Mouse (Mus musculus) lung, adult 2 months (tissue): ENCODE measurements around the gene Tmem116. TPM values are rescaled to one million over a fixed set of nuclear protein-coding genes. Genes with fewer than 3 reads are reported as not detected.

ENCODE experiments used
- DNase-seq: peaks from one replicate; pipeline ENCODE4 v3.0.0; 2022
- H3K4me1 ChIP-seq: fragments of 200-500 bp; 2 replicates; pipeline ENCODE4 v1.6.1; 2011; ENCODE audit warnings: low read length; ENCODE audit not compliant: control insufficient read depth, insufficient read depth
- H3K4me3 ChIP-seq: fragments of 200-500 bp; replicated peaks from 2 replicates; pipeline ENCODE3; 2011; ENCODE audit warnings: low read depth, mild to moderate bottlenecking, control low read depth, low read length; ENCODE audit errors: extremely low read depth
- CTCF ChIP-seq: fragments of 200-500 bp; IDR thresholded peaks from 2 replicates; pipeline ENCODE4 v1.5.1; 2011; ENCODE audit warnings: mild to moderate bottlenecking, low read length, control low read depth; ENCODE audit not compliant: insufficient read depth
- POLR2A ChIP-seq: fragments of 200-500 bp; IDR thresholded peaks from 2 replicates; pipeline ENCODE4 v1.6.1; 2011; ENCODE audit warnings: low read depth, mild to moderate bottlenecking, control low read depth, low read length, borderline replicate concordance; ENCODE audit errors: extremely low read depth
- WGBS: fragments of 180-500 bp; shearing (Covaris S2); methylation state at CpG from one replicate; pipeline ENCODE4 v1.1.7; 2018; 5-methylcytosine and 5-hydroxymethylcytosine counted together
- polyA plus RNA-seq: library from polyadenylated mRNA; depleted of rRNA; stranded (reverse); fragments of >200 nt; gene quantifications from 2 replicates; pipeline ENCODE4 v1.2.3, GENCODE M21; 2012

The Tmem116 gene
- polyA plus RNA-seq, 1 experiment, result 23.6 TPM

GRCm38 (mm10) chr5:121444870-121445269 is 6.8 kb upstream of the Tmem116 start:
- Histone ChIP-seq H3K4me1 (no peaks in the 10 kb centered on the region), H3K4me3 (no peak overlapping the region)
- TF ChIP-seq CTCF (no peak), POLR2A (no peak)
- WGBS, result 91% methylated on average over 5 of the region's 5 CpGs
- DNase-seq, result no peak

GRCm38 (mm10) chr5:121448450-121448849 is 3.2 kb upstream of the Tmem116 start:
- H3K4me1 ChIP-seq, result peaks cover 4% of the 10 kb centered on the region; the same call in 1 of the 2 replicates
- no peak overlapping the region for H3K4me3 ChIP-seq
- no peak for DNase-seq
- 0 out of 2 replicates have a peak, but pooled peaks have one; percentile 17 for TF ChIP-seq CTCF
- TF ChIP-seq POLR2A, result no peak
- 94% methylated on average over 3 of the region's 3 CpGs for WGBS

- DNase-seq, result peak; percentile 48
- no peak for TF ChIP-seq POLR2A
- TF ChIP-seq CTCF, result no peak
- WGBS, result 52% methylated on average over 6 of the region's 6 CpGs
- Histone ChIP-seq H3K4me3 (no peak overlapping the region), H3K4me1 (peaks cover 8% of the 10 kb centered on the region; the same call in 1 of the 2 replicates)
Measured at GRCm38 (mm10) chr5:121449976-121450375, 1.7 kb upstream of the Tmem116 start.

- 76% methylated on average over 9 of the region's 9 CpGs for WGBS
- TF ChIP-seq CTCF (no peak), POLR2A (no peak)
- no peak for DNase-seq
- no peak overlapping the region for H3K4me3 ChIP-seq
- H3K4me1 ChIP-seq, result peaks cover 8% of the 10 kb centered on the region; the same call in 1 of the 2 replicates
Measured at GRCm38 (mm10) chr5:121450476-121450875, 1.2 kb upstream of the Tmem116 start.

- Histone ChIP-seq H3K4me3 (no peak overlapping the region), H3K4me1 (peaks cover 8% of the 10 kb centered on the region; the same call in 1 of the 2 replicates)
- TF ChIP-seq CTCF (no peak), POLR2A (no peak)
- 12% methylated on average over 8 of the region's 8 CpGs for WGBS
- no peak for DNase-seq
Measured at GRCm38 (mm10) chr5:121451203-121451602, 490 bp upstream of the Tmem116 start.

- WGBS, result under 1% methylated on average over 83 of the region's 97 CpGs
- TF ChIP-seq CTCF, result no peak
- TF ChIP-seq POLR2A, result peak; percentile 99
Measured at GRCm38 (mm10) chr5:121452026-121452869, 555 bp downstream of the Tmem116 start, which contains the start of gene Erp29. Gene Erp29 (minus strand): TSS chr5:121452506.

GRCm38 (mm10) chr5:121452906-121453305 is 1.2 kb downstream of the Tmem116 start:
- WGBS, result 4% methylated on average over 9 of the region's 9 CpGs
- no peak for TF ChIP-seq POLR2A
- TF ChIP-seq CTCF, result no peak
- H3K4me3 ChIP-seq, result peak overlapping the region; percentile 99
- H3K4me1 ChIP-seq, result peaks cover 8% of the 10 kb centered on the region; the same call in 1 of the 2 replicates
- DNase-seq, result no peak

More at GRCm38 (mm10) chr5:121452026-121452869, 555 bp downstream of the Tmem116 start, which contains the start of gene Erp29:
- peak; percentile 98 for DNase-seq
- Histone ChIP-seq H3K4me1 (peaks cover 8% of the 10 kb centered on the region; the same call in 1 of the 2 replicates), H3K4me3 (peak within 1 kb of the TSS; percentile 99)

- no peak for DNase-seq
- no peak overlapping the region for H3K4me3 ChIP-seq
- 57% methylated on average over 13 of the region's 13 CpGs for WGBS
- H3K4me1 ChIP-seq, result peaks cover 8% of the 10 kb centered on the region; the same call in 1 of the 2 replicates
- TF ChIP-seq CTCF (no peak), POLR2A (no peak)
Measured at GRCm38 (mm10) chr5:121453743-121454502, 2.2 kb downstream of the Tmem116 start.

- H3K4me3 ChIP-seq, result no peak overlapping the region
- TF ChIP-seq POLR2A (no peak), CTCF (no peak)
- WGBS, result 60% methylated on average over 3 of the region's 3 CpGs
- DNase-seq, result no peak
- peaks cover 8% of the 10 kb centered on the region; the same call in 1 of the 2 replicates for H3K4me1 ChIP-seq
Measured at GRCm38 (mm10) chr5:121454503-121454782, 2.8 kb downstream of the Tmem116 start.
